Mouse (Mus musculus): ENCODE data around the gene Gm28042. TPM values are rescaled to one million over a fixed set of nuclear protein-coding genes. Genes with fewer than 3 reads are reported as not detected.

Gm28042 gene
- polyA plus RNA-seq, 1 experiment from 2014 or later: 3.6 TPM

DNA sequence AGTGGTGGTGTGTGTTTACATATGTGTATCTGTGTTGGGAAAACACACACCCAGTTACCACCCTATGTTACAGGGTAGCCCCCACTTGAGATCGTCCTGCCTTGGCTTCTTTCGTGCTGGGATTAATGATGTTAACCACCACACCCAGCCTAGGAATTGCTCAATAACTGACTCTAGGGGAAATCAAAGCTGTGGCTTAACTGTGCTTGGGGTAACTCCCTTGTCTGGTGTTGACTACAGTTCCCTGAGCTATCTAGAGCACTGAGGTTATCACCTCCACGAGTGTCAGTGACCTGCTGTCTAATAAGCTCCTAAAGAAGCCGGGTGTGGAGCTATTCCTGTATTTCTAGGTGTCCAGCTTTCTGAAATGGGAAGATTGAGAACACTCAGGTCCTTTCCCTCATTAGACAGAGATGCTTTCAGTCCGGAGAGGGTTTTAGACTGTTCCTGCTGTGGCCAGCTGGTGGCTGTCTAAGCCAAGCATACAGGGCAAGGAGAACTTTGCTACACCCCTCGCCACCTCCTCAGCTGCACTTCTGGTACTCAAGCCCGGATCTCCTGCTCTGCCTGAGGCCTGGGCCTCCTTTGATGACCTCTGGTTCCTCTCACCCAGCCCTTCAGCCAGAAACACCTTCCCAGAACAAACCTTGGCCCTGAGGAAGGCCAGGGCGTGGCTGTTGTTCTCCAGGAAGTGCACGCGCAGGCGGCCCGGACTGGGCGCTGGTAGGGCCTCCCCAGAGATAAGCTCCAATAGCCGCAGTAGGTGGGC is 57.5 kb downstream of the Gm28042 start:
- WGBS: 80% methylated on average over 14 of the region's 14 CpGs

GRCm38 (mm10) chr2:120086038-120086437 is 58.7 kb downstream of the Gm28042 start:
- no peak overlapping the region for H3K27ac ChIP-seq (ENCODE audit: low read depth, low read length)
- H3K27me3 ChIP-seq (ENCODE audit: control insufficient read depth, insufficient read depth, low read length): no peaks in the 10 kb centered on the region
- 88% methylated on average over 3 of the region's 3 CpGs for WGBS
- no peaks in the 10 kb centered on the region for H3K9me3 ChIP-seq (ENCODE audit: control insufficient read depth, low read length)
- no peaks in the 10 kb centered on the region for H3K36me3 ChIP-seq (ENCODE audit: control insufficient read depth, insufficient read depth, low read length)
- H3K4me1 ChIP-seq (ENCODE audit: control insufficient read depth, insufficient read depth, low read length): no peaks in the 10 kb centered on the region
- ATAC-seq (ENCODE audit: low FRiP score): no peak
- no peak overlapping the region for H3K4me2 ChIP-seq
- H3K9ac ChIP-seq (ENCODE audit: low read length): no peak overlapping the region
- no peak for DNase-seq (ENCODE audit: low spot score, missing footprints)
- no peak overlapping the region for H3K4me3 ChIP-seq (ENCODE audit: low read depth, low read length)

More for the DNA sequence above, 57.5 kb downstream of the Gm28042 start:
- H3K27ac ChIP-seq (ENCODE audit: low read depth, low read length): no peak overlapping the region
- ATAC-seq (ENCODE audit: low FRiP score): no peak
- H3K4me2 ChIP-seq: no peak overlapping the region
- H3K27me3 ChIP-seq (ENCODE audit: control insufficient read depth, insufficient read depth, low read length): no peaks in the 10 kb centered on the region
- no peak for DNase-seq (ENCODE audit: low spot score, missing footprints)
- H3K4me1 ChIP-seq (ENCODE audit: control insufficient read depth, insufficient read depth, low read length): no peaks in the 10 kb centered on the region
- H3K4me3 ChIP-seq (ENCODE audit: low read depth, low read length): no peak overlapping the region
- no peak overlapping the region for H3K9ac ChIP-seq (ENCODE audit: low read length)
- no peaks in the 10 kb centered on the region for H3K36me3 ChIP-seq (ENCODE audit: control insufficient read depth, insufficient read depth, low read length)
- H3K9me3 ChIP-seq (ENCODE audit: control insufficient read depth, low read length): no peaks in the 10 kb centered on the region

- H3K9ac ChIP-seq (ENCODE audit: low read length): no peak overlapping the region
- no peaks in the 10 kb centered on the region for H3K36me3 ChIP-seq (ENCODE audit: control insufficient read depth, insufficient read depth, low read length)
- WGBS: 87% methylated on average over 3 of the region's 3 CpGs
- no peak overlapping the region for H3K4me2 ChIP-seq
- ATAC-seq (ENCODE audit: low FRiP score) (no peak), DNase-seq (ENCODE audit: low spot score, missing footprints) (no peak)
- no peaks in the 10 kb centered on the region for H3K27me3 ChIP-seq (ENCODE audit: control insufficient read depth, insufficient read depth, low read length)
- no peak overlapping the region for H3K4me3 ChIP-seq (ENCODE audit: low read depth, low read length)
- H3K9me3 ChIP-seq (ENCODE audit: control insufficient read depth, low read length): no peaks in the 10 kb centered on the region
- H3K4me1 ChIP-seq (ENCODE audit: control insufficient read depth, insufficient read depth, low read length): no peaks in the 10 kb centered on the region
- H3K27ac ChIP-seq (ENCODE audit: low read depth, low read length): no peak overlapping the region
These were observed 60.1 kb downstream of the Gm28042 start for GRCm38 (mm10) chr2:120087391-120087790.

- no peaks in the 10 kb centered on the region for H3K4me1 ChIP-seq (ENCODE audit: control insufficient read depth, insufficient read depth, low read length)
- H3K27me3 ChIP-seq (ENCODE audit: control insufficient read depth, insufficient read depth, low read length): no peaks in the 10 kb centered on the region
- no peak overlapping the region for H3K27ac ChIP-seq (ENCODE audit: low read depth, low read length)
- DNase-seq (ENCODE audit: low spot score, missing footprints) (no peak), ATAC-seq (ENCODE audit: low FRiP score) (no peak)
- H3K9ac ChIP-seq (ENCODE audit: low read length): no peak overlapping the region
- H3K4me2 ChIP-seq: no peak overlapping the region
- H3K9me3 ChIP-seq (ENCODE audit: control insufficient read depth, low read length): no peaks in the 10 kb centered on the region
- H3K4me3 ChIP-seq (ENCODE audit: low read depth, low read length): no peak overlapping the region
- 88% methylated on average over 2 of the region's 2 CpGs for WGBS
- H3K36me3 ChIP-seq (ENCODE audit: control insufficient read depth, insufficient read depth, low read length): no peaks in the 10 kb centered on the region
These were observed 60.6 kb downstream of the Gm28042 start for GRCm38 (mm10) chr2:120087897-120088296.

DNA sequence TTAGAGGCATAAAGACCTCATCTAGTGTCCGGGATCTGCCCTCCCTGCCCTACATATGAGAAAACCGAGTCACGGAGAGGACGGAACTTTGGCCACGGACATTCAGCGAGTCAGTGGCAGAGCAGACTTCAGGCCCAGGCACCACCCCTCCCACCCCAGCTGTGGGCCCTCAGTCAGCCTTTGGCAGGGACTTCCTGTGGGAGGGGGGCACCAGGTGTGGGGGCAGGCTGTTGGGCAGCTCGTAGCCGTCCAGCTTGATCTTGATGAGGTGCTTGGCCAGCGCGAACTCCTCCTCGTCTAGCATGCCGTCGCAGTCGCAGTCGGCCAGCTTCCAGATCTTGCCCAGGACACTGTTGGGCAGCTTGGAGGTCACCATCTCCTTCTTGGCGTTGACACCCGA is 63.7 kb downstream of the Gm28042 start:
- Histone ChIP-seq H3K4me3 (ENCODE audit: low read depth, low read length) (no peak overlapping the region), H3K9me3 (ENCODE audit: control insufficient read depth, low read length) (no peaks in the 10 kb centered on the region), H3K27me3 (ENCODE audit: control insufficient read depth, insufficient read depth, low read length) (no peaks in the 10 kb centered on the region), H3K27ac (ENCODE audit: low read depth, low read length) (no peak overlapping the region), H3K4me1 (ENCODE audit: control insufficient read depth, insufficient read depth, low read length) (no peaks in the 10 kb centered on the region), H3K36me3 (ENCODE audit: control insufficient read depth, insufficient read depth, low read length) (no peaks in the 10 kb centered on the region), H3K9ac (ENCODE audit: low read length) (no peak overlapping the region), H3K4me2 (no peak overlapping the region)
- whole genome bisulfite sequencing: 97% methylated on average over 17 of the region's 17 CpGs
- DNase-seq (ENCODE audit: low spot score, missing footprints): no peak
- ATAC-seq (ENCODE audit: low FRiP score): no peak

Small RNA genes within 50 kb of the gene (microRNA-seq; reads per million reads assigned to microRNA genes)
- gene Mir7665: not detected

Other genes starting within 250 kb of the Gm28042 start
- gene Rpap1, start 240.0 kb upstream of the Gm28042 start, polyA plus RNA-seq (2014; fragmentation: Nextera tagmentation; extraction: Ambion mirVana): 18.2 and 22.8 TPM in 2 replicates
- 19.1 and 22.6 TPM in 2 replicates for gene Tyro3, start 229.8 kb upstream of the Gm28042 start, polyA plus RNA-seq (2014; fragmentation: Nextera tagmentation; extraction: Ambion mirVana)
- 32.1 and 32.9 TPM in 2 replicates for gene Mga, start 130.3 kb upstream of the Gm28042 start, polyA plus RNA-seq (2014; fragmentation: Nextera tagmentation; extraction: Ambion mirVana)
- gene Mapkbp1, start 54.8 kb upstream of the Gm28042 start, polyA plus RNA-seq (2014; fragmentation: Nextera tagmentation; extraction: Ambion mirVana): 2.9 and 3.4 TPM in 2 replicates
- 18.8 and 19.1 TPM in 2 replicates for gene Jmjd7, start within 50 bp of the Gm28042 start, polyA plus RNA-seq (2014; fragmentation: Nextera tagmentation; extraction: Ambion mirVana)
- 1.5 and 2.3 TPM in 2 replicates for gene Pla2g4b, start 5.9 kb downstream of the Gm28042 start, polyA plus RNA-seq (2014; fragmentation: Nextera tagmentation; extraction: Ambion mirVana)
- gene Ehd4, start 127.1 kb downstream of the Gm28042 start, polyA plus RNA-seq (2014; fragmentation: Nextera tagmentation; extraction: Ambion mirVana): 10.2 and 17.2 TPM in 2 replicates
- gene Pla2g4e, start 217.8 kb downstream of the Gm28042 start, polyA plus RNA-seq (2014; fragmentation: Nextera tagmentation; extraction: Ambion mirVana): 0.04 and 0.06 TPM in 2 replicates

Measured in midbrain, embryonic 11.5 days (tissue).